Mouse (Mus musculus): ENCODE data around the gene Zbtb18. TPM values are rescaled to one million over a fixed set of nuclear protein-coding genes. Genes with fewer than 3 reads are reported as not detected.
"Not testable (repeated sequence)": the region's sequence is repeated elsewhere in the genome, so short reads cannot be mapped to it uniquely, and the experiment has no call there.

Gene Zbtb18
- polyA plus RNA-seq, 1 experiment from 2014 or later: 0.41 TPM

DNA sequence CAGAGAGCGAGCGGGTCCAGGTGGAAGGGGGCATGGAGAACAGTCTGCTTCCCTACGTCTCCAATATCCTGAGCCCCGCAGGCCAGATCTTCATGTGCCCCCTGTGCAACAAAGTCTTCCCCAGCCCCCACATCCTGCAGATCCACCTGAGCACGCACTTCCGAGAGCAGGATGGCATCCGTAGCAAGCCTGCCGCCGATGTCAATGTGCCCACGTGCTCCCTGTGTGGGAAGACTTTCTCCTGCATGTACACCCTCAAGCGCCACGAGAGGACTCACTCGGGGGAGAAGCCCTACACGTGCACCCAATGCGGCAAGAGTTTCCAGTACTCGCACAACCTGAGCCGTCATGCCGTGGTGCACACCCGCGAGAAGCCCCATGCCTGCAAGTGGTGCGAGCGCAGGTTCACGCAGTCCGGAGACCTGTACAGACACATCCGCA is 6.0 kb downstream of the Zbtb18 start:
- ATAC-seq (ENCODE audit: low read depth): no peak

GRCm38 (mm10) chr1:177448921-177449320 is 6.8 kb downstream of the Zbtb18 start:
- no peak overlapping the region for H3K4me3 ChIP-seq (replicated peaks)
- no peak for ATAC-seq (ENCODE audit: low read depth)
- H3K27ac ChIP-seq: no peak overlapping the region
- no peak overlapping the region for H3K4me2 ChIP-seq
- no peak overlapping the region for H3K9ac ChIP-seq
- peaks cover 18% of the 10 kb centered on the region for H3K4me1 ChIP-seq (replicated peaks)
- DNase-seq: no peak
- 85% methylated on average over 2 of the region's 2 CpGs for WGBS (ENCODE audit: insufficient replicate concordance)
- no peaks in the 10 kb centered on the region for H3K27me3 ChIP-seq
- no peaks in the 10 kb centered on the region for H3K9me3 ChIP-seq (replicated peaks)
- H3K36me3 ChIP-seq: peaks cover 17% of the 10 kb centered on the region

More for the DNA sequence above, 6.0 kb downstream of the Zbtb18 start:
- H3K4me3 ChIP-seq (replicated peaks): no peak overlapping the region
- no peaks in the 10 kb centered on the region for H3K9me3 ChIP-seq (replicated peaks)
- WGBS (ENCODE audit: insufficient replicate concordance): 93% methylated on average over 25 of the region's 25 CpGs
- no peak overlapping the region for H3K9ac ChIP-seq
- no peak for DNase-seq
- H3K27ac ChIP-seq: no peak overlapping the region
- peaks cover 25% of the 10 kb centered on the region for H3K4me1 ChIP-seq (replicated peaks)
- H3K4me2 ChIP-seq: no peak overlapping the region
- H3K36me3 ChIP-seq: peaks cover 17% of the 10 kb centered on the region
- H3K27me3 ChIP-seq: no peaks in the 10 kb centered on the region

DNA sequence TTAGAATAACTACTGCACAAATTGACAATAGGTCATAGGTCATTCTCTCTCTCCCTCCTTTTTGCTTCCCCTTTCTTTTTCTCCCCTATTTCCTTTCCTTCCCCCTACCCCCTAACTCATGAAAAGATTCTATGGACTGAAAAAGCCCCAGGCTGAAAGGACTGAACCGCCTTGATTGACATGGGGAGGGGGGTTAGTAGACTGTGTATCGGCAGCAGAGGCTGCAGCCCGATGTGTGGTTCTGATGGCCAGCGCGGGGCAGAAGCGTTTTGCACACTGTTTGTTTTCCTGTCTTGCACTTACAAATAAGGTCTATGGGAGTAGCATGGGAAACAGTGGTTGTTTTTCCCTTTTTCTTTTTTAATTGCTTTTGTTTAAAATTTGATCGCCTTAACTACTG is 7.7 kb downstream of the Zbtb18 start:
- DNase-seq; H3K9ac ChIP-seq; H3K4me1 ChIP-seq (replicated peaks); H3K4me3 ChIP-seq (replicated peaks); H3K9me3 ChIP-seq (replicated peaks); ATAC-seq (ENCODE audit: low read depth); H3K27ac ChIP-seq; H3K4me2 ChIP-seq; H3K27me3 ChIP-seq: not testable (repeated sequence)
- H3K36me3 ChIP-seq: peaks cover 17% of the 10 kb centered on the region
- WGBS (ENCODE audit: insufficient replicate concordance): 81% methylated on average over 7 of the region's 7 CpGs

DNA sequence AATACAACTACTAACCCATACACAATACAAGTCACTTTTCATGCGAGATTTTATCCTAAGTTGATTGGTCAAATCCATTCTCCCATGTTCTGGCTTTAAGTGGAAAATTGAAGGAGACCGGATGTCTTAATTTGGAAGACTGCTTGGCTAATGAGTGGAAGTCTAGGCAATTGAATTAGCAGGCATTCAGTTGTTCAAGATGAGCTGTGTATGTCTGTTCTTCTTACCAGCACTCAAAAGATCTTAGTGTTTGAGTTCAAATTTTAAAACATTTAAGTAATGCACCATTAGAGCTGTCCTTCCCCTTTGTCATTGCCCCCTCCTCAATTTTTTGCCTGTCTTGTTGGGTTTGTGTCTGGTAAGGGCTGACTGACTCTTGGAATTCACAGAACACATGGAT is 8.9 kb downstream of the Zbtb18 start:
- no peak overlapping the region for H3K27ac ChIP-seq
- no peaks in the 10 kb centered on the region for H3K9me3 ChIP-seq (replicated peaks)
- no peaks in the 10 kb centered on the region for H3K4me1 ChIP-seq (replicated peaks)
- peaks cover 17% of the 10 kb centered on the region for H3K36me3 ChIP-seq
- DNase-seq: no peak
- H3K4me2 ChIP-seq: no peak overlapping the region
- no peak overlapping the region for H3K9ac ChIP-seq
- H3K27me3 ChIP-seq: no peaks in the 10 kb centered on the region
- 70% methylated on average over 2 of the region's 2 CpGs for WGBS (ENCODE audit: insufficient replicate concordance)
- no peak for ATAC-seq (ENCODE audit: low read depth)
- H3K4me3 ChIP-seq (replicated peaks): no peak overlapping the region

DNA sequence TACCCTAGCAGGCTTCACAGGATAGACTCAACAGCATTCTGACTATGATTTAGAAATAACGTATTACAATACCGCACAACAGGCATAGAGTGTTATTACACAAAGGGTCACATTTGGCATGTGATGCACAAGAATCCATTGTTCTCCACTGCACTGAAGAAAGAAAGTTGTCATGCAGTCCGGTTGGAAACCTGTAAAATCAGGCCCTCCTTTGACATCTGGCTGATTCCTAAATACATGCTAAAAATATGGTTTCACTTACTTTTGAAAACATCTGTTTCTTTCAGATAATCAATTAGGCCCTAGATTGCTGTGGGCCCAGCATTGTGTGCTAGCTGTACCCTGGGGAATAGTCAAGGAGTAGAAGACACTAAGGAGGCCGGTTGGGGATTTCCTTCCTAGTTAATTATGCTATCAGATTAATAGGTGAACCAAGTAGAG is 9.9 kb downstream of the Zbtb18 start:
- Histone ChIP-seq H3K36me3 (peaks cover 14% of the 10 kb centered on the region), H3K4me1 (replicated peaks) (no peaks in the 10 kb centered on the region), H3K9me3 (replicated peaks) (no peaks in the 10 kb centered on the region), H3K27me3 (no peaks in the 10 kb centered on the region), H3K9ac (no peak overlapping the region), H3K4me2 (no peak overlapping the region), H3K4me3 (replicated peaks) (no peak overlapping the region), H3K27ac (no peak overlapping the region)
- 64% methylated on average over 4 of the region's 4 CpGs for WGBS (ENCODE audit: insufficient replicate concordance)
- no peak for DNase-seq
- no peak for ATAC-seq (ENCODE audit: low read depth)

GRCm38 (mm10) chr1:177452987-177453386 is 10.8 kb downstream of the Zbtb18 start:
- H3K4me3 ChIP-seq (replicated peaks): no peak overlapping the region
- no peaks in the 10 kb centered on the region for H3K27me3 ChIP-seq
- ATAC-seq (ENCODE audit: low read depth) (no peak), DNase-seq (no peak)
- H3K36me3 ChIP-seq: peaks cover 4% of the 10 kb centered on the region
- H3K9ac ChIP-seq: no peak overlapping the region
- 62% methylated on average over 5 of the region's 5 CpGs for WGBS (ENCODE audit: insufficient replicate concordance)
- H3K4me2 ChIP-seq: no peak overlapping the region
- no peaks in the 10 kb centered on the region for H3K4me1 ChIP-seq (replicated peaks)
- no peak overlapping the region for H3K27ac ChIP-seq
- no peaks in the 10 kb centered on the region for H3K9me3 ChIP-seq (replicated peaks)

DNA sequence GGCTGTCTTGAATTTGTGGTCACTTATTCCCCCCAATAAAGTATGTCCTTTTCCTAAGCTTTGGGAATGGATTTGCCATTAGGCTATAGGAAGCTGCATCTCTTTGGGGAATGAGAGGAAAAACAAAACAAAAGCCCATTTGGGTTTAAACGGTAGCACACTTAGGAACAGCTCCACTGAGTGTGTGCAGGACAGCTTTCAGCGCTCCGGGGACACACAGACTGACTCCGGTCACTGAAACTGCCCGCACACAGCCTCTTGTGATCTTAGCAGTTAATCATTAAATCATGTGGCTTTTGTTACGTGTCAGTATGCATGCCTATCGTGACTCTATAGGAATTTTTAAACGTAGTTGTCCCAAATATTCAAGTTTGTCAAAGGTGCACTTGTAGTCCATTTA is 11.7 kb downstream of the Zbtb18 start:
- no peaks in the 10 kb centered on the region for H3K9me3 ChIP-seq (replicated peaks)
- no peaks in the 10 kb centered on the region for H3K36me3 ChIP-seq
- no peak overlapping the region for H3K9ac ChIP-seq
- H3K27ac ChIP-seq: no peak overlapping the region
- WGBS (ENCODE audit: insufficient replicate concordance): 73% methylated on average over 8 of the region's 8 CpGs
- ATAC-seq (ENCODE audit: low read depth): peak; percentile 45; the same call in 1 of the 2 replicates
- H3K27me3 ChIP-seq: no peaks in the 10 kb centered on the region
- no peak for DNase-seq
- H3K4me1 ChIP-seq (replicated peaks): no peaks in the 10 kb centered on the region
- H3K4me3 ChIP-seq (replicated peaks): no peak overlapping the region
- H3K4me2 ChIP-seq: no peak overlapping the region

DNA sequence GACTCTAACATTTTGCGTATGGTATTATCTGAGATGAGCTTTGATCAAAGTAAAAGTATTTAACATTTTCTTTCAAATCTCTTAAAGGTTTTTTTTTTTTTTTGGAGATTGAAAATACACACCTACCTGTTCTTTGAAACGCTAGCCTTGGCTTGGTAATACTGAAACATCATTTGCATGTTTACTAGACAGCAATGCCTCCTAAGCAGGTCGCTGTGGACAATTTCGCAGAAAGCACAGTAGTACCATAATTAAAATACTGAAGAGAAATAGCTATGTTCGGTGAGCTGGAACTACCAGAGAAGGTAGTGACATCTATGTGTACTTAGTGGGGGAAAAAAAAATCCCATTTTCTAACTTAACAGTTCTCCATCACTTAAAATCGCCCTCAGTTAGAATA is 12.3 kb downstream of the Zbtb18 start:
- Histone ChIP-seq H3K9me3 (replicated peaks) (no peaks in the 10 kb centered on the region), H3K9ac (no peak overlapping the region), H3K4me1 (replicated peaks) (no peaks in the 10 kb centered on the region), H3K4me2 (no peak overlapping the region), H3K27me3 (no peaks in the 10 kb centered on the region), H3K36me3 (no peaks in the 10 kb centered on the region), H3K4me3 (replicated peaks) (no peak overlapping the region), H3K27ac (no peak overlapping the region)
- DNase-seq: no peak
- no peak for ATAC-seq (ENCODE audit: low read depth)
- WGBS (ENCODE audit: insufficient replicate concordance): 67% methylated on average over 6 of the region's 6 CpGs

GRCm38 (mm10) chr1:177455466-177455865 is 13.3 kb downstream of the Zbtb18 start:
- DNase-seq (no peak), ATAC-seq (ENCODE audit: low read depth) (no peak)
- no peak overlapping the region for H3K27ac ChIP-seq
- no peaks in the 10 kb centered on the region for H3K27me3 ChIP-seq
- no peaks in the 10 kb centered on the region for H3K9me3 ChIP-seq (replicated peaks)
- no peaks in the 10 kb centered on the region for H3K36me3 ChIP-seq
- H3K4me2 ChIP-seq: no peak overlapping the region
- no peak overlapping the region for H3K9ac ChIP-seq
- 56% methylated on average over 5 of the region's 5 CpGs for WGBS (ENCODE audit: insufficient replicate concordance)
- no peaks in the 10 kb centered on the region for H3K4me1 ChIP-seq (replicated peaks)
- H3K4me3 ChIP-seq (replicated peaks): no peak overlapping the region

DNA sequence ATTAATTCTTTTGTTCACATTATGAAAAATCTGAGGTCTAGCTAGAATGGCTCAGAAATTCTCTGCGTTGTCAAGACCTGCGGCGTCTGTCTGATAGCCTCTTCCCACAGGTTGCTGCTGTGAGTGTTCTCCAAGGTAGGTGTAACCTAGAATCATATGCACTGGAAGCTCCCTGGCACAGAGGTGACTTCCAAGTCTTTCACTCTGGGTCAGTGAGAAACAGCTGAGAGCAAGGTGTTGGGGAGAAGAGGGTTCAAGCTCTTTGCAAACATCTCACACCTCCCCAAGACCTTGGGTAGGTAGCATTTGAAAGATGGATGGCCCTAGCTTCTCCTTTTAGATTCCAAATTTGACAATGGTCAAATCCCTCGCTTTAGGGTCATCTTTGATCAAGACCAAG is 14.1 kb downstream of the Zbtb18 start:
- no peaks in the 10 kb centered on the region for H3K36me3 ChIP-seq
- no peaks in the 10 kb centered on the region for H3K27me3 ChIP-seq
- ATAC-seq (ENCODE audit: low read depth) (no peak), DNase-seq (no peak)
- H3K4me2 ChIP-seq: no peak overlapping the region
- H3K27ac ChIP-seq: no peak overlapping the region
- 67% methylated on average over 4 of the region's 4 CpGs for WGBS (ENCODE audit: insufficient replicate concordance)
- no peak overlapping the region for H3K4me3 ChIP-seq (replicated peaks)
- H3K9ac ChIP-seq: no peak overlapping the region
- no peaks in the 10 kb centered on the region for H3K9me3 ChIP-seq (replicated peaks)
- no peaks in the 10 kb centered on the region for H3K4me1 ChIP-seq (replicated peaks)

- ATAC-seq (ENCODE audit: low read depth): no peak
- no peak for DNase-seq
- 48% methylated on average over 4 of the region's 4 CpGs for WGBS (ENCODE audit: insufficient replicate concordance)
- no peaks in the 10 kb centered on the region for H3K27me3 ChIP-seq
- no peaks in the 10 kb centered on the region for H3K4me1 ChIP-seq (replicated peaks)
- no peaks in the 10 kb centered on the region for H3K36me3 ChIP-seq
- no peak overlapping the region for H3K4me2 ChIP-seq
- H3K27ac ChIP-seq: no peak overlapping the region
- no peak overlapping the region for H3K9ac ChIP-seq
- H3K4me3 ChIP-seq (replicated peaks): no peak overlapping the region
- no peaks in the 10 kb centered on the region for H3K9me3 ChIP-seq (replicated peaks)
Observed at GRCm38 (mm10) chr1:177456772-177457171, 14.6 kb downstream of the Zbtb18 start.

DNA sequence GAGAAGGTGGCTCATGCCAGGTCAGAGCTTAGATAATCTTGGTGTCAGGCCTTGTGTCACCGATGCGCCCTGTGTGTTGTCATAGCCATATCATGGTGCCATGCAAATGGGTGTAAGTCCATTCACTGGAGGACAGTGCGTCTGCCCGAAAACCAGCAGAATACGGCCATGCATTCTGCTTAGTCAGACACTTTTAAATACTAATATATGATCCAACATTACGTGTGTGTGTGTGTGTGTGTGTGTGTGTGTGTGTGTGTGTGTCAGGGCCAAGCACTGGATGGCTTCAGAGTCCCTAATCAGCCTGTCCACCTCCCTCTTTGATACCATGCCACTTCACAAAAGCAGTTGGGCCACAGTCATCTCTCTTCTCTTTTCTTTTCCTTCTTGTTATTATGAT is 15.8 kb downstream of the Zbtb18 start:
- Histone ChIP-seq H3K9me3 (replicated peaks) (no peaks in the 10 kb centered on the region), H3K9ac (no peak overlapping the region), H3K4me1 (replicated peaks) (no peaks in the 10 kb centered on the region), H3K4me3 (replicated peaks) (no peak overlapping the region), H3K27ac (no peak overlapping the region), H3K4me2 (no peak overlapping the region), H3K27me3 (no peaks in the 10 kb centered on the region), H3K36me3 (no peaks in the 10 kb centered on the region)
- ATAC-seq (ENCODE audit: low read depth) (0 out of 2 replicates have a peak, but pooled peaks have one; percentile 21), DNase-seq (no peak)
- WGBS (ENCODE audit: insufficient replicate concordance): 79% methylated on average over 6 of the region's 6 CpGs
